Mouse (Mus musculus) forebrain, embryonic 13.5 days (tissue): Measurements from ENCODE around the gene Kiss1r. TPM values are rescaled to one million over a fixed set of nuclear protein-coding genes. Genes with fewer than 3 reads are reported as not detected.

Experiments used
- ATAC-seq: fragments of 200-750 bp; cut with Nextera tagmentation; 2 replicates; pipeline ENCODE4 v1.8.0; 2017
- H3K27ac ChIP-seq: fragments of 300-500 bp; sonication (generic); 2 replicates; pipeline ENCODE4 v1.5.1; 2015; ENCODE audit warnings: inconsistent platforms, mild to moderate bottlenecking, moderate library complexity
- H3K27me3 ChIP-seq: fragments of 300-500 bp; sonication (generic); 2 replicates; pipeline ENCODE4 v1.6.1; 2015; ENCODE audit warnings: mild to moderate bottlenecking, inconsistent platforms
- H3K36me3 ChIP-seq: fragments of 300-500 bp; sonication (generic); 2 replicates; pipeline ENCODE4 v1.6.1; 2015; ENCODE audit warnings: mild to moderate bottlenecking, inconsistent platforms; ENCODE audit not compliant: poor library complexity, severe bottlenecking
- H3K4me1 ChIP-seq: fragments of 300-500 bp; sonication (generic); 2 replicates; pipeline ENCODE4 v1.6.1; 2015; ENCODE audit warnings: inconsistent platforms
- H3K4me2 ChIP-seq: fragments of 300-500 bp; sonication (generic); 2 replicates; pipeline ENCODE4 v1.6.1; 2015; ENCODE audit warnings: inconsistent platforms, mild to moderate bottlenecking, moderate library complexity
- H3K4me3 ChIP-seq: fragments of 300-500 bp; sonication (generic); 2 replicates; pipeline ENCODE4 v1.5.1; 2015; ENCODE audit warnings: mild to moderate bottlenecking, inconsistent platforms
- H3K9ac ChIP-seq: fragments of 300-500 bp; sonication (generic); 2 replicates; pipeline ENCODE4 v1.6.1; 2015; ENCODE audit warnings: mild to moderate bottlenecking, inconsistent platforms
- H3K9me3 ChIP-seq: fragments of 300-500 bp; sonication (generic); replicated peaks from 2 replicates; pipeline ENCODE4 v1.6.1; 2016; ENCODE audit warnings: inconsistent platforms
- WGBS: fragments of 180-500 bp; shearing (Covaris S2); methylation state at CpG from one replicate; pipeline ENCODE4 v1.1.7; 2015; 5-methylcytosine and 5-hydroxymethylcytosine counted together
- polyA plus RNA-seq: library from polyadenylated mRNA; unstranded; fragments of >200 nt; fragmentation: Nextera tagmentation; extraction: Ambion mirVana; gene quantifications from 2 replicates; pipeline ENCODE4 v1.2.1, GENCODE M21; 2015

Gene Kiss1r
- polyA plus RNA-seq: 1.0 and 1.3 TPM in 2 replicates

DNA sequence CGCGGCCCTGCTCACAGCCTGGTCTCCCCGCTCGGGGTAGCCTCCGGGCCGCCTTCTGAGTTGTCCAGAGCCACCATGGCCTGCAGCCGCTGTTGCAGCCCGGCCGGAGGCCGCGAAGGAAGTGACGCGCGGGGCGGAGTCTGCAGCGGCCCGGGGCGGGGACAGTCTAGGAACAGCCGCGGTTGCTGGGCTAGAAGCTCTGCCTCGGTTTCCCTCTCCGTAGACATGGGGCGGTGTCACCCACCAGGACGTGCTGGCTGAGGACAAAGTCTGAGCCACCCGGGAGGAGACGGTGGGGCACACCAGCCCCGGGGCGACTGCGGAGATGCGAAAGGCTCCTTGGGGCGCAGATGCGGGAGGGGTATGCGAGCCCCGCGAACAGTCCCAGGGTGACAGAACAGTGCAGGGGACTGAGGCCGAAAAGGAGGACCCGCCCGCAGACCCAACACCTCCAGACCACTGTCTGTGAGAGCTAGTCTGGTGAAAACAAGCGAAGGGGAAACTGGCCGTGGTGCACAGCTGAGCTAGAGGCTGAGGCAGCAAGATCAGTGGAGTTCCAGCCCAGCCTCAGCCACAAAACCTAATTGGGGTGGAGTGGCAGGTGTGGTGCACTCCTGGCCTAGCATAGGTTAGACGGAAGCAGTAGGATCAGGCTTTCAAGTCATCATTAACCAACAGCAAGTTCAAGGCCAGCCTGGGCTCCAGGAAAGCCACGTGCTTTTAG is at the start of gene Kiss1r:
Gene Kiss1r (plus strand): TSS at position 164 of the 724 bp plus-strand sequence.
- 2% methylated on average over 41 of the region's 42 CpGs for WGBS
- peaks cover 10% of the 10 kb centered on the region for H3K36me3 ChIP-seq
- peaks cover 48% of the 10 kb centered on the region for H3K27me3 ChIP-seq
- peak within 1 kb of the TSS; percentile 82 for H3K4me3 ChIP-seq
- no peaks in the 10 kb centered on the region for H3K9me3 ChIP-seq
- peaks cover 53% of the 10 kb centered on the region for H3K4me1 ChIP-seq
- H3K9ac ChIP-seq: peak within 1 kb of the TSS; percentile 98
- peak within 1 kb of the TSS; percentile 51; the same call in 1 of the 2 replicates for H3K27ac ChIP-seq
- ATAC-seq: peak; percentile 90
- peak within 1 kb of the TSS; percentile 98 for H3K4me2 ChIP-seq

DNA sequence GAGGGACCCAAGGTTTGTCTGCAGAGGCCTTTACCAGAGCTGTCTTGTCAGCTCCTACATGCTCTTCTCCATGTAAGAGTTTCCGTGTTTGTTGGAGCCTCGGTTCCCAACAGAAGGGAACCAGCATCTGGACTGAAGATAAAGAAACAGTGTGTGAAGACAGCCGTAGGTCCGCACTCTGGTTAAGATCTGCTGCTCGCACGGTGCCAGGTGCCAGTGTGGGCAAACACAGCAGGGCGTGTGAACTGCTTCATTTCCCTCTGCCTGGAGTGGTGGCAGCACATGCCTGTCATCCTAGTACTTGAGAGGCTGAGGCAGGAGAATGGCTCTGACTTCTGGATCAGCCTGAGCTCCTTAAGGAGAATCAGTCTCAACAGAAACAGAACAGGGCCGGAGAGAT is 44.9 kb upstream of the Kiss1r start:
- no peak overlapping the region for H3K9ac ChIP-seq
- H3K4me3 ChIP-seq: peak overlapping the region; percentile 74
- WGBS: 82% methylated on average over 8 of the region's 8 CpGs
- no peaks in the 10 kb centered on the region for H3K9me3 ChIP-seq
- H3K27ac ChIP-seq: no peak overlapping the region; the same call in 1 of the 2 replicates
- H3K4me1 ChIP-seq: peaks cover 50% of the 10 kb centered on the region
- H3K36me3 ChIP-seq: peaks cover 35% of the 10 kb centered on the region
- H3K4me2 ChIP-seq: peak overlapping the region; percentile 78
- no peak for ATAC-seq
- no peaks in the 10 kb centered on the region for H3K27me3 ChIP-seq

DNA sequence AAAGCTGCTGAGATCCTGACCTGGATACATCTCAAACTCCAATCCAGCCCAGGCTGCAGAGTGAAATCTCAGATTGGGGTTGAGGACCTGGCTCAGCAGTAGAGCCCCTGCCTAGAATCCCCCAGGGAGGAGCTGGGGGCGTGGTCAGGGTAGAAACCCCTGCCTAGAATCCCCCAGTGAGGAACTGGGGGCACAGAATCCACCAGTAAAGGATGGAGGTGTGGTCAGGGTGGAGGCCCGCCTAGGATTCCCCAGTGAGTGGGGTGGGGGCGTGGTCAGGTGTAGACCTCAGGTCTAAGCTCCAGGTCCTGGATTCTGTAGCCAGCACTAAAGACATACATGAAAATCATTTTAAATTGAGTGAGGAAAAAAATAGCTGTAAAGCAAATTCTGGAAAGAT is 43.9 kb upstream of the Kiss1r start:
- peak overlapping the region; percentile 74 for H3K4me3 ChIP-seq
- 44% methylated on average over 3 of the region's 3 CpGs for WGBS
- no peak for ATAC-seq
- H3K27me3 ChIP-seq: 0 out of 2 replicates have a peak, but pooled peaks cover 6% of the 10 kb centered on the region
- no peaks in the 10 kb centered on the region for H3K9me3 ChIP-seq
- peaks cover 27% of the 10 kb centered on the region for H3K36me3 ChIP-seq
- H3K9ac ChIP-seq: peak overlapping the region; percentile 94
- H3K4me2 ChIP-seq: peak overlapping the region; percentile 78
- peak overlapping the region; percentile 94 for H3K27ac ChIP-seq
- H3K4me1 ChIP-seq: peaks cover 45% of the 10 kb centered on the region

DNA sequence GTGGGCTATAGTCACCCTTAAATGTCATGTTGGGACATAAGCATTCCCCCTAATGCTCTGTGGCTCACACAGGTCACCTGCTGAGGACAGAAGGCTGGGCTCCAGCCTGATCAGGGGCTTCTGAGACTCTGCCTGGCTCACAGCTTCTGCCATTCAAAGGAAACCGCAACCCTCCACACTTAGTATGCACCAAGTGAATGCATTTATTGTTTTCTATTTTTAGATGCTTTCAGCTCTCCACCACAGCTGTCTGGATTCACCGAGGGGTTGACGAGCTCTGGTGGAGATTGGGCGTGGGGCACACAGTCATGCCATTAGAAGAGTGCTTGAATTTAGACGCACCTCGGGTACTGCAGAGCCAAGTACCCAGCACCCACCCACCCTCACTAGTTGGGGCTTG is 43.5 kb upstream of the Kiss1r start:
- Histone ChIP-seq H3K9ac (peak overlapping the region; percentile 94), H3K4me1 (peaks cover 45% of the 10 kb centered on the region), H3K4me2 (peak overlapping the region; percentile 78), H3K36me3 (peaks cover 27% of the 10 kb centered on the region), H3K4me3 (peak overlapping the region; percentile 74), H3K27me3 (0 out of 2 replicates have a peak, but pooled peaks cover 6% of the 10 kb centered on the region), H3K9me3 (no peaks in the 10 kb centered on the region), H3K27ac (peak overlapping the region; percentile 94)
- peak; percentile 15; the same call in 1 of the 2 replicates for ATAC-seq
- WGBS: 1% methylated on average over 6 of the region's 6 CpGs

DNA sequence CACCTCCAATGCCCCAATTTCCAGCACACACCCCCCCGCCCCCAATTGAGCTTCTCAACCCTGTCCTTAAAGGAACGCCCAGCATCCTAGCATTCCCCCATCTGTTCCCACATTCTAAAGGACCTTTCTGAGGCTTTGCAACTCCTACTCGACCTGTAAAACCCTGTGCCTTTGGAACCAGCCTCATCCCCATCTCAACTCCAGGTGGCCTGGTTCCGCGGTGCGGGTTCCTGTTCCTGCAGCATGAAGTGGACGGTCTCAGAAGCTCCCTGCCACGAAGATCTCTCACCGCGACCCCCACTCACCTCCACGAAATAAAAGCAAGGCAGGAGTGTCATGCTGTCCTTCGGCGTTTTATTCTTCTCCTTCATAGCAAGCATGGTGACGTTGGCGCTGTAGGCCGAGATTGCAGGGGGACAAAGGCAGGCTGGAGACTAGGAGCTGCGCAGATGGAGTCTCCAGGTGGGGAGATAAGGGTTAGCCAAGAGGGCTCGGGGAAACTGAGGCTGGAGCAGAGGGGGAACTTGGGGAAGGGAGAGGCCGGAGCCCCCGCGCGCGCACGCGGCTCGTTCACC is 43.0 kb upstream of the Kiss1r start:
- H3K4me3 ChIP-seq: peak overlapping the region; percentile 74
- no peaks in the 10 kb centered on the region for H3K9me3 ChIP-seq
- H3K36me3 ChIP-seq: peaks cover 27% of the 10 kb centered on the region
- 0% methylated on average over 19 of the region's 26 CpGs for WGBS
- H3K27me3 ChIP-seq: 0 out of 2 replicates have a peak, but pooled peaks cover 6% of the 10 kb centered on the region
- H3K9ac ChIP-seq: peak overlapping the region; percentile 94
- H3K27ac ChIP-seq: peak overlapping the region; percentile 94
- H3K4me2 ChIP-seq: peak overlapping the region; percentile 78
- ATAC-seq: peak; percentile 16
- peaks cover 45% of the 10 kb centered on the region for H3K4me1 ChIP-seq

DNA sequence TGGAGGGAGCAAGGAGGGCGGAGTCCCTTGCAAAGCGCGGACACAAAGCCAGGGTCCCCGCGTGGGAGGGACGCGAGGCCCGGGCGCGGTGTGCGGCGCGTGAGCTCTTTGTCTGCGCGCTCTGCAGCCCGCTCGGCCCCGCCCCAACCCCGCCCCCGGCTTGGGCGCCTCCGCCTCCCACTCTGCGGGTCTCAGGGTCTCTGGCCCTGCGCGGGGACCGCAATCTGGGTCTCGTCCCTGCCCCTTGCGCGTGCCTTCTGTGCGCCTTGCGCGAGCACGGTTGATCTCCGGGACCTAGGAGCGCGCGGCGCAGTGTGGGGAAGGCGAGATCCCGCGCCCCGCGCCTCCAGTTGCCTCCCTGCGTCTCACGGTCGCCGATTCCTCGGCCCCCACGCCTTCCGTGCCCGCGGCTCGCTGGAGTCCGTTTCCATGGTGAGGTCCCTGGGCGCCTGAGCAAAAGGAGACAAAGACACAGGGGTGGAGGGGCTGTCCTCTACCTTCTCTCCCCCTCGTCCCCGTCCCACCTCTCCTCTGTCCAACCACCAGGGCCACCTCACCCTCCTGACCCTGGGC is 42.4 kb upstream of the Kiss1r start, which contains the start of the genes Prtn3 and Plppr3:
Gene Prtn3 (plus strand): TSS at position 187 of the 573 bp plus-strand sequence.
Gene Plppr3 (minus strand): TSS at position 345 of the 573 bp plus-strand sequence.
- H3K4me2 ChIP-seq: peak within 1 kb of the TSS; percentile 78
- no peaks in the 10 kb centered on the region for H3K9me3 ChIP-seq
- under 1% methylated on average over 52 of the region's 57 CpGs for WGBS
- 0 out of 2 replicates have a peak, but pooled peaks cover 8% of the 10 kb centered on the region for H3K27me3 ChIP-seq
- H3K36me3 ChIP-seq: peaks cover 24% of the 10 kb centered on the region
- peak within 1 kb of the TSS; percentile 94 for H3K27ac ChIP-seq
- ATAC-seq: peak; percentile 90
- H3K9ac ChIP-seq: peak within 1 kb of the TSS; percentile 94
- H3K4me1 ChIP-seq: peaks cover 40% of the 10 kb centered on the region
- peak within 1 kb of the TSS; percentile 74 for H3K4me3 ChIP-seq

DNA sequence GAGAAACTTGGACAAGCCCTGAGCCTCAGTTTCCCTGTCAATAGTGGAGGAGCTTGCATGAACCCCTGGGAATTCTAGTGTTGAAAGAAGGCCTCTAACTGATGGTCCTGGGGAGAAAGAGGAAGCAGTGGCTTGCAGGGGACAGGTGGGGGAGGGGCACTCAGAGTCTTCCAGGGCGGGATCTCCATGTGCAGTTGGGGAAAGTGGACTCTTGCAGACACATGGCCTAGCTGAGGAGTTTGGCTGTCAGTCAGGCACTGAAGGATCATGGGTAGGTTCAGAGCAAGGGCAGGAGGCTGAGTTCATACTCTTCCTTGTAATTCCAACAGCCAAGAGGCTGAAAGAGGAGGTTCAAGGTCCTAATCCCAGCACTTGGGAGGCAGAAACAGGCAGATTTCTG is 39.6 kb upstream of the Kiss1r start:
- H3K9ac ChIP-seq: no peak overlapping the region
- H3K36me3 ChIP-seq: no peaks in the 10 kb centered on the region
- ATAC-seq: no peak
- H3K27ac ChIP-seq: no peak overlapping the region
- no peaks in the 10 kb centered on the region for H3K9me3 ChIP-seq
- H3K4me2 ChIP-seq: no peak overlapping the region
- H3K27me3 ChIP-seq: peaks cover 30% of the 10 kb centered on the region; the same call in 1 of the 2 replicates
- WGBS: 60% methylated on average over 1 of the region's 1 CpGs
- no peak overlapping the region for H3K4me3 ChIP-seq
- peaks cover 28% of the 10 kb centered on the region for H3K4me1 ChIP-seq

DNA sequence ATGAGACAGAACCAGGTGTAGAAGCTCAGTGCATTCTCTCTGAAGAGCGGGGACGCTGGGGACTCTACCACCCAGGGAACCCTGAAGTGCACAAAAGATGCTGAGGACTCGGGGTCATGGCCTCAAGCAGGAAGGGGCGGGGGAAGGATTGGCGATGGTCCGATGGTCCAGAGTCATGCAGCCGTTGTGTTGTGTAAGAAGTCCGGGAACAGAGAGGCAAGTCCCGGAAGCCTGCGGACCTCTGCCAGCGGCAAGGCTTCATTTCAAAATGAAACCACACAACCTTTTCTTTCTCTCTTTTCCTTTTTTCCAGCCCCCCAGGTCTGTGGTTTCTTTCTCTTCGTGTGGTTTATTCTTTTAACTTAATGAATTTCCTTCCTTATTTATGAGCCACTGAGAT is 39.0 kb upstream of the Kiss1r start:
- Histone ChIP-seq H3K9me3 (no peaks in the 10 kb centered on the region), H3K4me1 (peaks cover 26% of the 10 kb centered on the region), H3K4me2 (no peak overlapping the region), H3K9ac (no peak overlapping the region), H3K4me3 (no peak overlapping the region), H3K36me3 (no peaks in the 10 kb centered on the region), H3K27ac (no peak overlapping the region), H3K27me3 (peaks cover 36% of the 10 kb centered on the region)
- 58% methylated on average over 12 of the region's 12 CpGs for WGBS
- ATAC-seq: no peak

DNA sequence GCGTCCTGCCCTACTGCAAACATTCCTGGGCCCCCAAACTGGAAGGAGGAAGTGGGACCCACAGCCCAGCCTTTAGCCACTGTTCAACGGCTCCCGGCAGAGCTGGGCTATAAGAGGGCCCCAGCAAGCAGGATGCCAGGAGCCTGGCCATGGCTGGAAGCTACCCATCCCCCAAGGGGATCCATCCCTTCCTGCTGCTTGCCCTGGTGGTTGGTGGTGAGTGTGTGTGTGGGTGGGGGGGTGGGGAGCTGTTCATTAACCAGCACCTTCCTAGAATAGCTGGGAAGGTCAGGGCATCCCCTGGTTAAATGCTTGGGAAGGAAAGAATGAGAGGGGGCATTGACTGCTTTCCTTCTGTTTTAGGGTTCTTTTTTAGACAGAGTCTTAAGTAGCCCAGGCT is 37.2 kb upstream of the Kiss1r start:
- WGBS: 58% methylated on average over 3 of the region's 3 CpGs
- Histone ChIP-seq H3K9ac (no peak overlapping the region), H3K36me3 (no peaks in the 10 kb centered on the region), H3K4me1 (peaks cover 19% of the 10 kb centered on the region), H3K27ac (no peak overlapping the region), H3K9me3 (no peaks in the 10 kb centered on the region), H3K4me2 (no peak overlapping the region), H3K27me3 (peaks cover 42% of the 10 kb centered on the region), H3K4me3 (no peak overlapping the region)
- no peak for ATAC-seq

DNA sequence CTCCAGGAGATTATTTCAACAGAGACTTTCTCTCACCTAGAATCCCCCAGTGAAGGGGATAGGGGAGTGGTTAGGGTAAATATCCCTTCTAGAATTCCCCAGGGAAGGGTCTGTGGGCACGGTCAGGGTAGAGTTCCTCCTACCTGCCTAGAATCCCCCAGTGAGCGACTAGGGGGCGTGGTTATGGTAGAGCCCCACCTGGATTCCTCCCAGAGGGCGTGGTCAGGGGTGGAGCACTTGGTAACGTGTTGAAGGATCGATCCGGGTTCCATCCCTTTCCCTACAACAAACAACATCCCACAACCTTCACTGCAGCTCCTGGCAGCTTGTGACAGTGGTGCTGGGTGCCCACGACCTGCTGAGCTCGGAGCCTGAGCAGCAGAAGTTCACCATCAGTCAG is 36.0 kb upstream of the Kiss1r start:
- WGBS: 11% methylated on average over 9 of the region's 9 CpGs
- ATAC-seq: no peak
- H3K4me2 ChIP-seq: no peak overlapping the region
- peaks cover 42% of the 10 kb centered on the region for H3K27me3 ChIP-seq
- no peaks in the 10 kb centered on the region for H3K9me3 ChIP-seq
- H3K4me3 ChIP-seq: no peak overlapping the region
- H3K4me1 ChIP-seq: peaks cover 7% of the 10 kb centered on the region
- H3K9ac ChIP-seq: no peak overlapping the region
- no peak overlapping the region for H3K27ac ChIP-seq
- no peaks in the 10 kb centered on the region for H3K36me3 ChIP-seq

DNA sequence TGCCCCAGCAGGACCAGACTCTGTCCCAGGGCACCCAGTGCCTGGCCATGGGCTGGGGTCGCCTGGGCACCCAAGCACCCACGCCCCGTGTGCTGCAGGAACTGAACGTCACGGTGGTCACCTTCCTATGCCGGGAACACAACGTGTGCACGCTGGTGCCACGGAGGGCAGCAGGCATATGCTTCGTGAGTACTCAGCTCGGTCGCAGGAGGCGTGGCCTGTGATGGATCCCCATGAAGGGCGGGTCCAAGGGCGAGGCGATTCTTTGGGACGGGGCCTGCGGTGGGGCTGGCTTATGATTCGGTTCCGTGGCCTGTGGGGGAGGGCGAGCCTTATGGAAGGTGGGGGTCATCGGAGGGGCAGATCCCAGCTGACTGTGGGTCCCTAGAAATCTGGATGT is 34.8 kb upstream of the Kiss1r start:
- 7% methylated on average over 22 of the region's 22 CpGs for WGBS
- Histone ChIP-seq H3K36me3 (no peaks in the 10 kb centered on the region), H3K27me3 (peaks cover 42% of the 10 kb centered on the region), H3K4me1 (peaks cover 7% of the 10 kb centered on the region), H3K9me3 (no peaks in the 10 kb centered on the region), H3K9ac (no peak overlapping the region), H3K4me2 (peak overlapping the region; percentile 35), H3K4me3 (peak overlapping the region; percentile 7; the same call in 1 of the 2 replicates), H3K27ac (no peak overlapping the region)
- peak; percentile 41; the same call in 1 of the 2 replicates for ATAC-seq
